Mouse (Mus musculus): ENCODE data around the gene Elmsan1. TPM values are rescaled to one million over a fixed set of nuclear protein-coding genes. Genes with fewer than 3 reads are reported as not detected.

Gene Elmsan1
- polyA plus RNA-seq, 1 experiment = 28.3 TPM

DNA sequence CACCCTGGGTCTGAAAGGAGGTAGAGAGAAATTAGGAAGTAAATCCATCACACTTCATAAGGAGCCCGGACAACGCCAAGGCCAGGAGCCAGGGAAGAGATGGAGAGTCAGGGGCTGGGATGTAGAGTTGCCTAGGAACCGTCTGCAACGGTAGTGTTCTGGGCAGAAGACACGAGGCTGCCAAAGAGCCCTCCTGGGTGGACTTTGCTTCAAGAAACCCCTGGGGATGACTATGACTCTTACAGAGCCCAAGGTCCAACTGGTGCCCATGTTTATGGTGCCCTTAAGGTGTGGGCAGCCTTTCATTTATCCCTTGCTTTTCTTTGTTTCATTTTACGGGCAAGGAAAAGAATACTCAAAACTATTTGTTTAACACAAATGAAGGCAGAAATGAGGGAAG, 36.7 kb downstream of the Elmsan1 start:
- no peaks in the 10 kb centered on the region for H3K36me3 ChIP-seq (ENCODE audit: control insufficient read depth, insufficient read depth, low read length, poor library complexity, severe bottlenecking)
- no peaks in the 10 kb centered on the region for H3K27me3 ChIP-seq (ENCODE audit: control insufficient read depth, insufficient read depth, low read length, poor library complexity, severe bottlenecking)
- TF ChIP-seq CTCF (IDR thresholded peaks at IDR 0.05; ENCODE audit: low read depth, low read length) (no peak), EP300 (IDR thresholded peaks at IDR 0.05; ENCODE audit: insufficient read depth, low read depth, low read length) (no peak), POLR2A (IDR thresholded peaks at IDR 0.05; ENCODE audit: insufficient read depth, low read length) (no peak)
- H3K27ac ChIP-seq (ENCODE audit: insufficient read depth, low read length) = no peak overlapping the region
- H3K9ac ChIP-seq (ENCODE audit: low read depth, poor library complexity, severe bottlenecking) = no peak overlapping the region
- no peak overlapping the region for H3K4me3 ChIP-seq (ENCODE audit: low read depth, low read length)
- peaks cover 6% of the 10 kb centered on the region for H3K4me1 ChIP-seq (ENCODE audit: control insufficient read depth, insufficient read depth, low read length)
- no peaks in the 10 kb centered on the region for H3K9me3 ChIP-seq (replicated peaks; ENCODE audit: control insufficient read depth, insufficient read depth, low read length, poor library complexity, severe bottlenecking)

GRCm38 (mm10) chr12:84180701-84181435, 37.8 kb downstream of the Elmsan1 start:
- Histone ChIP-seq H3K9ac (ENCODE audit: low read depth, poor library complexity, severe bottlenecking) (no peak overlapping the region), H3K36me3 (ENCODE audit: control insufficient read depth, insufficient read depth, low read length, poor library complexity, severe bottlenecking) (no peaks in the 10 kb centered on the region), H3K4me1 (ENCODE audit: control insufficient read depth, insufficient read depth, low read length) (peaks cover 6% of the 10 kb centered on the region), H3K27ac (ENCODE audit: insufficient read depth, low read length) (no peak overlapping the region), H3K4me3 (ENCODE audit: low read depth, low read length) (no peak overlapping the region), H3K9me3 (replicated peaks; ENCODE audit: control insufficient read depth, insufficient read depth, low read length, poor library complexity, severe bottlenecking) (no peaks in the 10 kb centered on the region), H3K27me3 (ENCODE audit: control insufficient read depth, insufficient read depth, low read length, poor library complexity, severe bottlenecking) (no peaks in the 10 kb centered on the region)
- TF ChIP-seq EP300 (IDR thresholded peaks at IDR 0.05; ENCODE audit: insufficient read depth, low read depth, low read length) = no peak
- TF ChIP-seq POLR2A (IDR thresholded peaks at IDR 0.05; ENCODE audit: insufficient read depth, low read length) = no peak
- no peak for TF ChIP-seq CTCF (IDR thresholded peaks at IDR 0.05; ENCODE audit: low read depth, low read length)

GRCm38 (mm10) chr12:84180090-84180489, 38.6 kb downstream of the Elmsan1 start:
- no peak overlapping the region for H3K27ac ChIP-seq (ENCODE audit: insufficient read depth, low read length)
- no peak for TF ChIP-seq CTCF (IDR thresholded peaks at IDR 0.05; ENCODE audit: low read depth, low read length)
- no peak for TF ChIP-seq POLR2A (IDR thresholded peaks at IDR 0.05; ENCODE audit: insufficient read depth, low read length)
- TF ChIP-seq EP300 (IDR thresholded peaks at IDR 0.05; ENCODE audit: insufficient read depth, low read depth, low read length) = no peak

GRCm38 (mm10) chr12:84178652-84179445, 39.8 kb downstream of the Elmsan1 start:
- H3K27ac ChIP-seq (ENCODE audit: insufficient read depth, low read length) = no peak overlapping the region
- no peaks in the 10 kb centered on the region for H3K27me3 ChIP-seq (ENCODE audit: control insufficient read depth, insufficient read depth, low read length, poor library complexity, severe bottlenecking)
- no peak overlapping the region for H3K9ac ChIP-seq (ENCODE audit: low read depth, poor library complexity, severe bottlenecking)
- H3K4me3 ChIP-seq (ENCODE audit: low read depth, low read length) = no peak overlapping the region
- H3K36me3 ChIP-seq (ENCODE audit: control insufficient read depth, insufficient read depth, low read length, poor library complexity, severe bottlenecking) = no peaks in the 10 kb centered on the region
- H3K4me1 ChIP-seq (ENCODE audit: control insufficient read depth, insufficient read depth, low read length) = peaks cover 6% of the 10 kb centered on the region
- no peak for TF ChIP-seq POLR2A (IDR thresholded peaks at IDR 0.05; ENCODE audit: insufficient read depth, low read length)
- no peak for TF ChIP-seq EP300 (IDR thresholded peaks at IDR 0.05; ENCODE audit: insufficient read depth, low read depth, low read length)
- no peak for TF ChIP-seq CTCF (IDR thresholded peaks at IDR 0.05; ENCODE audit: low read depth, low read length)
- no peaks in the 10 kb centered on the region for H3K9me3 ChIP-seq (replicated peaks; ENCODE audit: control insufficient read depth, insufficient read depth, low read length, poor library complexity, severe bottlenecking)

More at GRCm38 (mm10) chr12:84180090-84180489, 38.6 kb downstream of the Elmsan1 start:
- H3K9ac ChIP-seq (ENCODE audit: low read depth, poor library complexity, severe bottlenecking) = no peak overlapping the region
- H3K4me3 ChIP-seq (ENCODE audit: low read depth, low read length) = no peak overlapping the region
- no peaks in the 10 kb centered on the region for H3K36me3 ChIP-seq (ENCODE audit: control insufficient read depth, insufficient read depth, low read length, poor library complexity, severe bottlenecking)
- peaks cover 6% of the 10 kb centered on the region for H3K4me1 ChIP-seq (ENCODE audit: control insufficient read depth, insufficient read depth, low read length)
- no peaks in the 10 kb centered on the region for H3K9me3 ChIP-seq (replicated peaks; ENCODE audit: control insufficient read depth, insufficient read depth, low read length, poor library complexity, severe bottlenecking)
- H3K27me3 ChIP-seq (ENCODE audit: control insufficient read depth, insufficient read depth, low read length, poor library complexity, severe bottlenecking) = no peaks in the 10 kb centered on the region

DNA sequence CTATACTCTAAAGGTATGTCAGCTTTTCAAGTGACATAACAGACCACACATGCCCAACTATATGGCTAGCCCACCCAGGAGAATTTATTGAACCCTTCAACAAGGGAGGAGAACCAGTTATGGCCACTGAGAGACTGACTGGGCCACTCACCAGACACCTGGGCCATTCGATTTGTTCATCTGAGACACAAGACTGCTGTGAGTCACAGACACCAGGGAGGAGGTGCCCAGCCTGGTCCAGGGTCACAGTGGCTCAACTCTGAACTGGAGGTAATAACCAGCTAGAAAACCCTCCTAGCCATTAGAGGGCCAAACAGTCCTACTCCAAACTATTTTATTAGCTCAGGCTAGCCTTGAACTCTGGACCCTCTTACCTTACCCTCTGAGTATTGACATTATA, 40.6 kb downstream of the Elmsan1 start:
- no peaks in the 10 kb centered on the region for H3K9me3 ChIP-seq (replicated peaks; ENCODE audit: control insufficient read depth, insufficient read depth, low read length, poor library complexity, severe bottlenecking)
- peaks cover 6% of the 10 kb centered on the region for H3K4me1 ChIP-seq (ENCODE audit: control insufficient read depth, insufficient read depth, low read length)
- no peaks in the 10 kb centered on the region for H3K36me3 ChIP-seq (ENCODE audit: control insufficient read depth, insufficient read depth, low read length, poor library complexity, severe bottlenecking)
- H3K27me3 ChIP-seq (ENCODE audit: control insufficient read depth, insufficient read depth, low read length, poor library complexity, severe bottlenecking) = no peaks in the 10 kb centered on the region
- TF ChIP-seq CTCF (IDR thresholded peaks at IDR 0.05; ENCODE audit: low read depth, low read length) (no peak), EP300 (IDR thresholded peaks at IDR 0.05; ENCODE audit: insufficient read depth, low read depth, low read length) (no peak), POLR2A (IDR thresholded peaks at IDR 0.05; ENCODE audit: insufficient read depth, low read length) (no peak)
- H3K9ac ChIP-seq (ENCODE audit: low read depth, poor library complexity, severe bottlenecking) = no peak overlapping the region
- no peak overlapping the region for H3K4me3 ChIP-seq (ENCODE audit: low read depth, low read length)
- H3K27ac ChIP-seq (ENCODE audit: insufficient read depth, low read length) = no peak overlapping the region

All from ES-Bruce4 (cell line).